Mouse (Mus musculus) liver, adult 2 months (tissue): ENCODE data around the gene Foxb1. TPM values are rescaled to one million over a fixed set of nuclear protein-coding genes. Genes with fewer than 3 reads are reported as not detected.
A peak's percentile ranks its signal among the peaks of the same experiment; 100 is the strongest.

Experiments used
- DNase-seq: peaks from one replicate; pipeline ENCODE4 v3.0.0-alpha.2; 2011; ENCODE audit warnings: low read depth, low spot score; ENCODE audit errors: extremely low read depth
- H3K27ac ChIP-seq: fragments of 200-500 bp; replicated peaks from 2 replicates; pipeline ENCODE4 v1.5.1; 2012; ENCODE audit warnings: low read depth, mild to moderate bottlenecking, control low read depth, inconsistent platforms, low read length; ENCODE audit not compliant: insufficient read depth
- H3K27me3 ChIP-seq: fragments of 200-500 bp; 2 replicates; pipeline ENCODE4 v1.6.1; 2012; ENCODE audit warnings: mild to moderate bottlenecking, moderate library complexity, low read length, inconsistent platforms; ENCODE audit not compliant: control insufficient read depth, insufficient read depth
- H3K36me3 ChIP-seq: fragments of 200-500 bp; 2 replicates; pipeline ENCODE4 v1.6.1; 2012; ENCODE audit warnings: low read length, inconsistent platforms; ENCODE audit not compliant: control insufficient read depth, insufficient read depth
- H3K4me1 ChIP-seq: fragments of 200-500 bp; 2 replicates; pipeline ENCODE4 v1.6.1; 2011; ENCODE audit warnings: low read length; ENCODE audit not compliant: control insufficient read depth, insufficient read depth
- H3K4me3 ChIP-seq: fragments of 200-500 bp; 2 replicates; pipeline ENCODE4 v1.5.1; 2011; ENCODE audit warnings: low read depth, mild to moderate bottlenecking, control low read depth, low read length, moderate library complexity; ENCODE audit not compliant: insufficient read depth
- H3K79me2 ChIP-seq: fragments of 200-500 bp; 2 replicates; pipeline ENCODE4 v1.6.1; 2012; ENCODE audit warnings: inconsistent platforms, mild to moderate bottlenecking, low read length, moderate library complexity; ENCODE audit not compliant: control insufficient read depth, insufficient read depth
- H3K9ac ChIP-seq: fragments of 200-500 bp; 2 replicates; pipeline ENCODE4 v1.6.1; 2012; ENCODE audit warnings: low read depth, mild to moderate bottlenecking, control low read depth, inconsistent platforms, low read length
- CTCF ChIP-seq: fragments of 200-500 bp; IDR thresholded peaks from 2 replicates; pipeline ENCODE4 v1.5.1; 2011; ENCODE audit warnings: low read depth, low read length, control low read depth
- POLR2A ChIP-seq: fragments of 200-500 bp; IDR thresholded peaks from 2 replicates; pipeline ENCODE4 v1.6.1; 2011; ENCODE audit warnings: low read length, control low read depth; ENCODE audit not compliant: insufficient read depth; ENCODE audit errors: extremely low read depth
- WGBS: fragments of 180-500 bp; shearing (Covaris S2); methylation state at CpG from one replicate; pipeline ENCODE4 v1.1.7; 2018; 5-methylcytosine and 5-hydroxymethylcytosine counted together
- polyA plus RNA-seq: library from polyadenylated mRNA; depleted of rRNA; stranded (reverse); fragments of >200 nt; gene quantifications from 2 replicates; pipeline ENCODE4 v1.2.3, GENCODE M21; 2012; rRNA removed
- total RNA-seq: library from RNA; depleted of rRNA; stranded (reverse); fragments of >200 nt; gene quantifications from 2 replicates; pipeline ENCODE4 v1.2.3, GENCODE M21; 2014; rRNA removed

Gene Foxb1
- not detected in 2 replicates for total RNA-seq
- polyA plus RNA-seq, result not detected in 2 replicates

GRCm38 (mm10) chr9:69760371-69761301 is at the start of gene Foxb1:
Foxb1 (minus strand) TSS chr9:69760940.
- Histone ChIP-seq H3K79me2 (no peaks in the 10 kb centered on the region), H3K4me3 (no peak within 1 kb of the TSS), H3K9ac (no peak within 1 kb of the TSS), H3K27ac (no peak within 1 kb of the TSS), H3K36me3 (no peaks in the 10 kb centered on the region), H3K27me3 (peaks cover 39% of the 10 kb centered on the region), H3K4me1 (no peaks in the 10 kb centered on the region; the same call in 1 of the 2 replicates)
- no peak for DNase-seq
- 2% methylated on average over 60 of the region's 60 CpGs for WGBS
- TF ChIP-seq CTCF, result no peak
- no peak for TF ChIP-seq POLR2A

GRCm38 (mm10) chr9:69790562-69790961 is 29.8 kb upstream of the Foxb1 start:
- H3K79me2 ChIP-seq, result no peaks in the 10 kb centered on the region
- H3K4me3 ChIP-seq, result no peak overlapping the region
- 61% methylated on average over 7 of the region's 7 CpGs for WGBS
- TF ChIP-seq CTCF (peak; percentile 51), POLR2A (no peak)
- no peak for DNase-seq
- no peak overlapping the region for H3K27ac ChIP-seq
- H3K4me1 ChIP-seq, result no peaks in the 10 kb centered on the region
- no peak overlapping the region for H3K9ac ChIP-seq
- H3K27me3 ChIP-seq, result no peaks in the 10 kb centered on the region
- no peaks in the 10 kb centered on the region for H3K36me3 ChIP-seq

- no peak overlapping the region for H3K4me3 ChIP-seq
- H3K27ac ChIP-seq, result no peak overlapping the region
- H3K4me1 ChIP-seq, result no peaks in the 10 kb centered on the region
- no peak overlapping the region for H3K9ac ChIP-seq
- no peaks in the 10 kb centered on the region for H3K27me3 ChIP-seq
- DNase-seq, result no peak
- no peaks in the 10 kb centered on the region for H3K36me3 ChIP-seq
- no peaks in the 10 kb centered on the region for H3K79me2 ChIP-seq
- TF ChIP-seq CTCF (no peak), POLR2A (no peak)
- 83% methylated on average over 2 of the region's 2 CpGs for WGBS
Observed at GRCm38 (mm10) chr9:69779996-69780395, 19.3 kb upstream of the Foxb1 start.

- H3K9ac ChIP-seq, result no peak overlapping the region
- 7% methylated on average over 21 of the region's 21 CpGs for WGBS
- no peaks in the 10 kb centered on the region for H3K36me3 ChIP-seq
- peaks cover 26% of the 10 kb centered on the region; the same call in 1 of the 2 replicates for H3K27me3 ChIP-seq
- H3K4me3 ChIP-seq, result no peak overlapping the region
- H3K4me1 ChIP-seq, result no peaks in the 10 kb centered on the region
- no peak overlapping the region for H3K27ac ChIP-seq
- DNase-seq, result no peak
- no peak for TF ChIP-seq CTCF
- TF ChIP-seq POLR2A, result no peak
- no peaks in the 10 kb centered on the region for H3K79me2 ChIP-seq
Observed at GRCm38 (mm10) chr9:69769949-69770585, 9.3 kb upstream of the Foxb1 start.

- DNase-seq, result no peak
- no peak for TF ChIP-seq POLR2A
- H3K4me1 ChIP-seq, result no peaks in the 10 kb centered on the region
- H3K27ac ChIP-seq, result no peak overlapping the region
- peaks cover 32% of the 10 kb centered on the region for H3K27me3 ChIP-seq
- 3% methylated on average over 36 of the region's 36 CpGs for WGBS
- no peaks in the 10 kb centered on the region for H3K36me3 ChIP-seq
- H3K4me3 ChIP-seq, result no peak overlapping the region
- no peak overlapping the region for H3K9ac ChIP-seq
- no peaks in the 10 kb centered on the region for H3K79me2 ChIP-seq
Observed at GRCm38 (mm10) chr9:69769091-69769948, 8.6 kb upstream of the Foxb1 start.
